Mouse (Mus musculus) hindbrain, postnatal 0 days (tissue): ENCODE data around the gene Kdm3a. TPM values are rescaled to one million over a fixed set of nuclear protein-coding genes. Genes with fewer than 3 reads are reported as not detected.
A peak's percentile ranks its signal among the peaks of the same experiment; 100 is the strongest.

Experiments used
- ATAC-seq: fragments of 200-750 bp; cut with Nextera tagmentation; 2 replicates; pipeline ENCODE4 v1.8.0; 2017; ENCODE audit warnings: mild to moderate bottlenecking, moderate TSS enrichment, moderate library complexity
- DNase-seq: peaks from one replicate; pipeline ENCODE4 v3.0.0-alpha.2; 2015; ENCODE audit warnings: low spot score
- H3K27ac ChIP-seq: fragments of 300-500 bp; sonication (generic); 2 replicates; pipeline ENCODE4 v1.5.1; 2014; ENCODE audit warnings: mild to moderate bottlenecking
- H3K27me3 ChIP-seq: fragments of 300-500 bp; sonication (generic); 2 replicates; pipeline ENCODE4 v1.6.1; 2014; ENCODE audit warnings: low read length, mixed read lengths; ENCODE audit not compliant: insufficient read depth
- H3K36me3 ChIP-seq: fragments of 300-500 bp; sonication (generic); 2 replicates; pipeline ENCODE4 v1.6.1; 2014; ENCODE audit warnings: low read length, mixed read lengths; ENCODE audit not compliant: insufficient read depth
- H3K4me1 ChIP-seq: fragments of 300-500 bp; sonication (generic); 2 replicates; pipeline ENCODE4 v1.6.1; 2014; ENCODE audit warnings: antibody characterized with exemption, low read length, mixed read lengths; ENCODE audit not compliant: insufficient read depth
- H3K4me2 ChIP-seq: fragments of 300-500 bp; sonication (generic); 2 replicates; pipeline ENCODE4 v1.6.1; 2014; ENCODE audit warnings: low read depth, mild to moderate bottlenecking, low read length, moderate library complexity, mixed read lengths
- H3K4me3 ChIP-seq: fragments of 300-500 bp; sonication (generic); 2 replicates; pipeline ENCODE4 v1.5.1; 2014; ENCODE audit warnings: low read length
- H3K9ac ChIP-seq: fragments of 300-500 bp; sonication (generic); replicated peaks from 2 replicates; pipeline ENCODE4 v1.6.1; 2014; ENCODE audit warnings: mild to moderate bottlenecking, low read length, moderate library complexity, mixed read lengths
- H3K9me3 ChIP-seq: fragments of 300-500 bp; sonication (generic); 2 replicates; pipeline ENCODE4 v1.6.1; 2016; ENCODE audit warnings: low read length, mixed read lengths
- CTCF ChIP-seq: IDR thresholded peaks from 2 replicates; pipeline ENCODE4 v1.5.1; 2016; ENCODE audit warnings: antibody characterized with exemption, control low read depth, low read depth
- WGBS: fragments of 180-500 bp; shearing (Covaris S2); extraction: QIAGEN DNeasy Blood & Tissue Kit; methylation state at CpG from one replicate; pipeline ENCODE4 v1.1.7; 2014; 5-methylcytosine and 5-hydroxymethylcytosine counted together
- polyA plus RNA-seq: library from polyadenylated mRNA; unstranded; fragments of >200 nt; fragmentation: Nextera tagmentation; extraction: Ambion mirVana; gene quantifications from 2 replicates; pipeline ENCODE4 v1.2.1, GENCODE M21; 2015
- total RNA-seq: library from RNA; depleted of rRNA; stranded (reverse); fragments of >200 nt; gene quantifications from 2 replicates; pipeline ENCODE4 v1.2.3, GENCODE M21; 2014; rRNA removed

Kdm3a gene
- total RNA-seq (24.9 and 26.3 TPM in 2 replicates), polyA plus RNA-seq (17.9 and 21.8 TPM in 2 replicates)

DNA sequence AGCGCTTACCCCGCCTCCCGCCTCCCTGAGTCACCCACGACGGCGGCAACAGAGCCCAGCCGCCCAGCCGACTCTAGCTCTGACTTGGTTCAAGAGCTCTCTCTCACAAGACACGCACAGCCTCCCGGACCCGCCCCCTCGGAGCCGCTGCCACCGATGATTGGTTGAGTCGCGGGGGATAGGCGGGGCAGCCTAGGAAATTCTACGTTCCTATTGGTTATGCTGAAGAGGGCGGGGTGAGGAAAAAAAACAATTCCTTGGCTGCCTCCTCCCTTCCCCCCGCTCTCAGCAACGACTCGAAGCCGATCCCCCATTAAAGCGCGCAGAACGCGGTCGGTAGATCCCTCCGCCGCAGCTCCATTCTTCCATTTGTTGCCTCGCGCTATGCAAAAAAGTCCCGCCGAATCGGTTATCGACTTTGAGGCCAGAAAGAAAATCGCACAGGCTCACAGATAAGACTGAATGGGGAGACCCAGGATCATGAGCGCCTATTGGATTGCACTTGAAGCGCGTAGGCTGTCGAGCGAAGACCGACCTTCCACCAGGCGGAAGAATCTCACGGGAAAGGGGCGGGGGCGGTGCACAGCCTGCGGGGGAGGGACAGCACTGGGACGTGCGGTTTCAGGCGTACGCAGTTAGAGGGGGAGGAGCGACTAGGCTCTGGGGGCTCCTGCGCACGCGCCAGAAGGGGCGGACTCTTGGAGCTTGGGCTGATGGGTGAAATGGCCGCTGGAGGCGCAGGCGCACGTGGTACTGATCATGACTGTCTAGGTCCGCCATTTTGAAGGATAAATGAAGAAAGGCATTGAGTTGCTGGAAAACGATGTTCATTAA lies at the start of gene Kdm3a:
Kdm3a (minus strand) TSS at position 162 of the 834 bp plus-strand sequence.
- no peaks in the 10 kb centered on the region for H3K27me3 ChIP-seq
- H3K9me3 ChIP-seq: no peaks in the 10 kb centered on the region
- peak within 1 kb of the TSS; percentile 81 for H3K4me2 ChIP-seq
- H3K27ac ChIP-seq: peak within 1 kb of the TSS; percentile 100
- peak within 1 kb of the TSS; percentile 75 for H3K9ac ChIP-seq
- peak; percentile 80 for TF ChIP-seq CTCF
- WGBS: 1% methylated on average over 63 of the region's 63 CpGs
- H3K4me3 ChIP-seq: peak within 1 kb of the TSS; percentile 64
- H3K4me1 ChIP-seq: peaks cover 13% of the 10 kb centered on the region
- DNase-seq (peak; percentile 100), ATAC-seq (peak; percentile 97)
- no peaks in the 10 kb centered on the region; the same call in 1 of the 2 replicates for H3K36me3 ChIP-seq

DNA sequence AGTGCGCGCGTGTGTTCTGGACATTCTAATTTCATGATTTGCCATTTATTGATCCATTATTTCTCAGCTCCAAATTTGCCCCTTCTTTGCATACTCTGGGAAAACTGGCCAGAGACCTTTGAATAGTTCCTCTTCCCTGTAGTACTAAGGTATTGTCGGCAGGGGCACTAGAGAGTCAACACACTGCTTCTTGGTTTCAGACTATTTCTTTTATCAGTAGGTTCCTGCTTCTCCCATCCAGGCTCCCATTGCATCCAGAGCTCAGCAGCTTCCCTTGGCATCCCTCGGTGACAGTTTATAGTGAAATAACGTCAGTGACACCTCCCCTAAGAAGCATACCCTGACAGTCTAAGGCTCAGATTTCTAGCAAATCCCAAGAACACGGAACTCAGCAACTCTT lies 46.1 kb upstream of the Kdm3a start:
- WGBS: 69% methylated on average over 7 of the region's 7 CpGs
- no peaks in the 10 kb centered on the region for H3K9me3 ChIP-seq
- no peak for ATAC-seq

DNA sequence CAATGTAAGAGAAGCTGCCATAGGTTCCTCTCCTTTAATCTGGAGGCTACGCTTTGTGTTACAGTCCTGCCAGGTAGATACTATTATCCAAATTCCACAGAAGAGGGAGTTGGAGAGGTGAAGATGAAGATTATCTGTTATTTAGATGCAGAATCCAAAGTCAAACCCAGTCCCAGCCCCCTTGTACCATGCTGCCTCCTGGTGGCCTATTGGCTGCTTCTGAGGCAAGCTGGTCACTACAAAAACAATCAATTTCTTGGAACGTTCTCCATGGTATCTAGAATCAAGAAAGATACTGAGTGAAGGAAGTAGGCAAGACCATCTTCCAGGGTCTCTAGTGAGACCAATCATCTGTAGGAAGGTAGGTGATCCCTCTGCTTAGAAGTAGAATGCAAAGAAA lies 40.4 kb upstream of the Kdm3a start:
- Histone ChIP-seq H3K4me2 (no peak overlapping the region), H3K9ac (no peak overlapping the region), H3K36me3 (no peaks in the 10 kb centered on the region), H3K27me3 (no peaks in the 10 kb centered on the region), H3K27ac (no peak overlapping the region), H3K9me3 (0 out of 2 replicates have a peak, but pooled peaks cover 2% of the 10 kb centered on the region), H3K4me3 (no peak overlapping the region), H3K4me1 (no peaks in the 10 kb centered on the region)
- DNase-seq (no peak), ATAC-seq (no peak)
- TF ChIP-seq CTCF: peak; percentile 16; the same call in 1 of the 2 replicates
- 71% methylated on average over 2 of the region's 2 CpGs for WGBS

More for the DNA sequence above, 46.1 kb upstream of the Kdm3a start:
- Histone ChIP-seq H3K4me3 (no peak overlapping the region), H3K27me3 (no peaks in the 10 kb centered on the region), H3K9ac (no peak overlapping the region), H3K4me1 (no peaks in the 10 kb centered on the region), H3K4me2 (no peak overlapping the region), H3K36me3 (no peaks in the 10 kb centered on the region), H3K27ac (no peak overlapping the region)
- no peak for DNase-seq
- TF ChIP-seq CTCF: peak; percentile 27

DNA sequence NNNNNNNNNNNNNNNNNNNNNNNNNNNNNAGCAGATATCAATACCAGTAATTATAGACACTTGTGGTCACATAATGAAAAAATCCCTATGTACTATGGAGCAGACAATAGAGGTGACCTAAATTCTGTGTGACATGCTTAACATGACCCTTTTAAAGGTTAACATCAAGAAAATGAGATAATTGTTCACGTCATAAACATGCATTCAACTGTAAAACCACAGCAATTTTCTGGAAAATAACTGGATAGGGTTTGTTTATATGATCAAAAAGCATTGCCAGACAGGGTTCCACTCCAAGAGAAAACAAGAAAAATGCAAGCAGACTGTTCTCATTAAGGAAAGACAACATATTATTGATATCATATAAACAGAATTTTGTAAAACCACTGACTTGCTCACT lies 31.7 kb upstream of the Kdm3a start:
- Histone ChIP-seq H3K4me3 (no peak overlapping the region), H3K9me3 (0 out of 2 replicates have a peak, but pooled peaks cover 2% of the 10 kb centered on the region), H3K4me1 (no peaks in the 10 kb centered on the region), H3K27me3 (no peaks in the 10 kb centered on the region), H3K9ac (no peak overlapping the region), H3K27ac (no peak overlapping the region), H3K4me2 (no peak overlapping the region), H3K36me3 (no peaks in the 10 kb centered on the region)
- ATAC-seq (no peak), DNase-seq (no peak)
- 55% methylated on average over 1 of the region's 1 CpGs for whole genome bisulfite sequencing
- TF ChIP-seq CTCF: no peak

DNA sequence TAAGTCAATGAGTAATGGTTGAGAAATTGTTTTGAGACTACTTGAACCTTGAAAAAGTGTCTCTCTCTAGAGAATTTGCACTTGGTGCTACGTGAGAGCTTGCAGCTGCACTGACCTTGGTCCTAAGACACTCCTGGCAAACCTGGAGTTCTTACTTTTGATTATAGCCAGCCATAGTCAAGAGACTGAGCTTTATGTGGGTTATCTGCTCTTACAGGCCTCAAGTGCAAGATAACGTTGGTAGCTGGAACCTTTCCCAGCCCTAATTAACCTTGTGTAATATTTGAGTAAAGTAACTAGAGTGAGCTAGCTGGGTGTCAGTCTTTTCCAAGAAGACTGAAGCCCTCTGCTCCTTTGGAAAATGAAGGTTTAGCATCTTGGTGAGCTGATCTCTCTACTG lies 25.5 kb upstream of the Kdm3a start:
- Histone ChIP-seq H3K9ac (no peak overlapping the region), H3K27me3 (no peaks in the 10 kb centered on the region), H3K9me3 (no peaks in the 10 kb centered on the region), H3K4me3 (no peak overlapping the region), H3K27ac (no peak overlapping the region), H3K4me2 (no peak overlapping the region), H3K36me3 (no peaks in the 10 kb centered on the region), H3K4me1 (no peaks in the 10 kb centered on the region)
- ATAC-seq: no peak
- 78% methylated on average over 2 of the region's 2 CpGs for WGBS
- no peak for TF ChIP-seq CTCF
- no peak for DNase-seq

DNA sequence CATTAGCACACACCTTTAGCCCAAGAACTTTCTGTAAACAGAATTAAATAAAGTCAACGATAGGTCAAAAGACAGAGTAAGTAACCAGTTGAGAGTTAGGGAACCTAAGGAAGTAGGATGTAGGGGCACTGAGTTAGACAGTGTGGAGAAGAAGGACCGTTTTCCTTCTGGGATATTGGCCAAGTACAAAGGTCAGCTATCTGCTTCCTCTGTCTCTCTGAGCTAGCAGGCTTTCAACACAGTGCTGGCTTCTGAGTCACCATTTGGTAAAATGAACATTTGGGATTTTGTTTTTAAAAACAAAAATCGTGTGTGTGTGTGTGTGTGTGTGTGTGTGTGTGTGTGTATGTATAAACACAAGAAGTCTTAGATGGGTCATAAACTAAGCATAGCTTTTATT lies 23.0 kb upstream of the Kdm3a start:
- Histone ChIP-seq H3K4me2 (no peak overlapping the region), H3K36me3 (no peaks in the 10 kb centered on the region), H3K27me3 (no peaks in the 10 kb centered on the region), H3K27ac (no peak overlapping the region), H3K4me3 (no peak overlapping the region), H3K9ac (no peak overlapping the region), H3K4me1 (no peaks in the 10 kb centered on the region), H3K9me3 (no peaks in the 10 kb centered on the region)
- no peak for TF ChIP-seq CTCF
- DNase-seq (no peak), ATAC-seq (no peak)
- 72% methylated on average over 3 of the region's 3 CpGs for WGBS

DNA sequence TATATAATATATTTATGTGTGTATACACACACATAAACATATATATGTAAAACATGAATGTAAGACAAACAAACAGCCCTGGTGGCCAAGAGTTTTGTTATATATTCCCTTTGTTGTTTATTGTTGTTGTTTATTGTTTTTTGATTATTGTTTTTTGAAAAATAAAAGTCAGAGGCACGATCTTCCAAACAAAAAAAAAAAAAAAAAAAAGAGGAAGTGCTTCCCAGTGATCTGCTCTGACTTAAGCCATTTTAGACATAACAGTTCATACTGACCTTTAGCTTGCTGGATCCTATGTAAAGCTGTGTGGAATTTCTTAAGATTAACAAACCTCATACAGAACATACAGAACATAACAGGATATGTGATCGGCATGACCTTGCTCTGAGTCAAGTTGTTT lies 19.1 kb upstream of the Kdm3a start:
- H3K4me1 ChIP-seq: no peaks in the 10 kb centered on the region
- no peak overlapping the region for H3K4me3 ChIP-seq
- no peak for TF ChIP-seq CTCF
- ATAC-seq (no peak), DNase-seq (no peak)
- H3K4me2 ChIP-seq: no peak overlapping the region
- no peak overlapping the region for H3K27ac ChIP-seq
- H3K27me3 ChIP-seq: no peaks in the 10 kb centered on the region
- H3K9me3 ChIP-seq: no peaks in the 10 kb centered on the region
- H3K9ac ChIP-seq: no peak overlapping the region
- WGBS: 86% methylated on average over 2 of the region's 2 CpGs
- no peaks in the 10 kb centered on the region for H3K36me3 ChIP-seq
